Mouse (Mus musculus) hindbrain, embryonic 16.5 days (tissue): ENCODE data around the gene Tiam1. TPM values are rescaled to one million over a fixed set of nuclear protein-coding genes. Genes with fewer than 3 reads are reported as not detected.
A peak's percentile ranks its signal among the peaks of the same experiment; 100 is the strongest.
"Not testable (repeated sequence)": the region's sequence is repeated elsewhere in the genome, so short reads cannot be mapped to it uniquely, and the experiment has no call there.

Experiments used
- ATAC-seq: fragments of 200-750 bp; cut with Nextera tagmentation; 2 replicates; pipeline ENCODE4 v1.8.0; 2017; ENCODE audit warnings: moderate TSS enrichment, moderate library complexity
- H3K27ac ChIP-seq: fragments of 300-500 bp; sonication (generic); 2 replicates; pipeline ENCODE4 v1.5.1; 2014; ENCODE audit warnings: low read depth, mild to moderate bottlenecking, control low read depth, low read length, moderate library complexity
- H3K27me3 ChIP-seq: fragments of 300-500 bp; sonication (generic); replicated peaks from 2 replicates; pipeline ENCODE4 v1.6.1; 2014; ENCODE audit warnings: low read length; ENCODE audit not compliant: control insufficient read depth, insufficient read depth
- H3K36me3 ChIP-seq: fragments of 300-500 bp; sonication (generic); 2 replicates; pipeline ENCODE4 v1.6.1; 2014; ENCODE audit warnings: mild to moderate bottlenecking, low read length, moderate library complexity, mixed read lengths; ENCODE audit not compliant: control insufficient read depth, insufficient read depth
- H3K4me1 ChIP-seq: fragments of 300-500 bp; sonication (generic); 2 replicates; pipeline ENCODE4 v1.6.1; 2014; ENCODE audit warnings: low read depth, low read length; ENCODE audit not compliant: control insufficient read depth, insufficient read depth
- H3K4me2 ChIP-seq: fragments of 300-500 bp; sonication (generic); 2 replicates; pipeline ENCODE4 v1.6.1; 2014; ENCODE audit warnings: mild to moderate bottlenecking, low read length, control low read depth, moderate library complexity
- H3K4me3 ChIP-seq: fragments of 300-500 bp; sonication (generic); 2 replicates; pipeline ENCODE4 v1.5.1; 2014; ENCODE audit warnings: mild to moderate bottlenecking, low read length, control low read depth, moderate library complexity
- H3K9ac ChIP-seq: fragments of 300-500 bp; sonication (generic); 2 replicates; pipeline ENCODE4 v1.6.1; 2014; ENCODE audit warnings: low read depth, mild to moderate bottlenecking, control low read depth, low read length, moderate library complexity
- H3K9me3 ChIP-seq: fragments of 300-500 bp; sonication (generic); 2 replicates; pipeline ENCODE4 v1.6.1; 2014; ENCODE audit warnings: mild to moderate bottlenecking, low read length, moderate library complexity; ENCODE audit not compliant: control insufficient read depth
- WGBS: fragments of 180-500 bp; shearing (Covaris S2); extraction: QIAGEN DNeasy Blood & Tissue Kit; methylation state at CpG from one replicate; pipeline ENCODE4 v1.1.7; 2014; 5-methylcytosine and 5-hydroxymethylcytosine counted together
- polyA plus RNA-seq: library from polyadenylated mRNA; unstranded; fragments of >200 nt; fragmentation: Nextera tagmentation; extraction: Ambion mirVana; gene quantifications from 2 replicates; pipeline ENCODE4 v1.2.1, GENCODE M21; 2015

The Tiam1 gene
- polyA plus RNA-seq, 1 experiment from 2014 or later, result 16.6 TPM

- H3K36me3 ChIP-seq, result no peaks in the 10 kb centered on the region
- H3K4me2 ChIP-seq, result no peak overlapping the region
- H3K27ac ChIP-seq, result no peak overlapping the region
- 95% methylated on average over 13 of the region's 13 CpGs for WGBS
- H3K9ac ChIP-seq, result no peak overlapping the region
- ATAC-seq, result no peak
- H3K9me3 ChIP-seq, result no peaks in the 10 kb centered on the region
- H3K4me1 ChIP-seq, result no peaks in the 10 kb centered on the region; the same call in 1 of the 2 replicates
- no peak overlapping the region for H3K4me3 ChIP-seq
- no peaks in the 10 kb centered on the region for H3K27me3 ChIP-seq
Measured at GRCm38 (mm10) chr16:90090368-90090767, 53.2 kb downstream of the Tiam1 start.

GRCm38 (mm10) chr16:90087256-90087655 is 56.3 kb downstream of the Tiam1 start:
- 86% methylated on average over 5 of the region's 5 CpGs for WGBS
- no peaks in the 10 kb centered on the region for H3K9me3 ChIP-seq
- no peaks in the 10 kb centered on the region for H3K27me3 ChIP-seq
- ATAC-seq, result no peak
- H3K4me2 ChIP-seq, result no peak overlapping the region
- H3K4me3 ChIP-seq, result no peak overlapping the region
- no peak overlapping the region for H3K9ac ChIP-seq
- H3K36me3 ChIP-seq, result no peaks in the 10 kb centered on the region
- H3K4me1 ChIP-seq, result no peaks in the 10 kb centered on the region; the same call in none of the 2 replicates
- H3K27ac ChIP-seq, result no peak overlapping the region

- ATAC-seq, result 0 out of 2 replicates have a peak, but pooled peaks have one; percentile 15
- Histone ChIP-seq H3K27me3 (no peaks in the 10 kb centered on the region), H3K36me3 (no peaks in the 10 kb centered on the region), H3K9ac (no peak overlapping the region), H3K9me3 (no peaks in the 10 kb centered on the region), H3K4me2 (no peak overlapping the region), H3K27ac (no peak overlapping the region), H3K4me3 (no peak overlapping the region), H3K4me1 (no peaks in the 10 kb centered on the region; the same call in 1 of the 2 replicates)
- 80% methylated on average over 6 of the region's 6 CpGs for WGBS
Measured at GRCm38 (mm10) chr16:90086111-90086510, 57.5 kb downstream of the Tiam1 start.

GRCm38 (mm10) chr16:90085580-90085979 is 58.0 kb downstream of the Tiam1 start:
- Histone ChIP-seq H3K9me3 (no peaks in the 10 kb centered on the region), H3K4me2 (no peak overlapping the region), H3K36me3 (no peaks in the 10 kb centered on the region), H3K9ac (no peak overlapping the region), H3K27me3 (no peaks in the 10 kb centered on the region), H3K27ac (no peak overlapping the region), H3K4me1 (no peaks in the 10 kb centered on the region; the same call in 1 of the 2 replicates), H3K4me3 (no peak overlapping the region)
- WGBS, result 52% methylated on average over 14 of the region's 14 CpGs
- ATAC-seq, result no peak

- no peak overlapping the region for H3K4me2 ChIP-seq
- no peak overlapping the region for H3K27ac ChIP-seq
- 56% methylated on average over 1 of the region's 1 CpGs for WGBS
- no peak overlapping the region for H3K4me3 ChIP-seq
- H3K9ac ChIP-seq, result no peak overlapping the region
- H3K27me3 ChIP-seq, result no peaks in the 10 kb centered on the region
- no peaks in the 10 kb centered on the region; the same call in 1 of the 2 replicates for H3K4me1 ChIP-seq
- no peaks in the 10 kb centered on the region for H3K36me3 ChIP-seq
- no peaks in the 10 kb centered on the region for H3K9me3 ChIP-seq
- ATAC-seq, result peak; percentile 40; the same call in 1 of the 2 replicates
Measured at GRCm38 (mm10) chr16:90081125-90081524, 62.4 kb downstream of the Tiam1 start.

- 75% methylated on average over 11 of the region's 11 CpGs for WGBS
- Histone ChIP-seq H3K4me3 (no peak overlapping the region), H3K4me1 (peaks cover 4% of the 10 kb centered on the region), H3K27ac (no peak overlapping the region), H3K36me3 (no peaks in the 10 kb centered on the region), H3K9ac (no peak overlapping the region), H3K27me3 (no peaks in the 10 kb centered on the region), H3K4me2 (no peak overlapping the region), H3K9me3 (no peaks in the 10 kb centered on the region)
- ATAC-seq, result no peak
Measured at GRCm38 (mm10) chr16:90078806-90079381, 64.7 kb downstream of the Tiam1 start.

- no peaks in the 10 kb centered on the region for H3K27me3 ChIP-seq
- peak; percentile 50 for ATAC-seq
- no peak overlapping the region; the same call in 1 of the 2 replicates for H3K27ac ChIP-seq
- no peaks in the 10 kb centered on the region for H3K36me3 ChIP-seq
- WGBS, result 11% methylated on average over 7 of the region's 7 CpGs
- peak overlapping the region; percentile 36 for H3K4me2 ChIP-seq
- H3K9ac ChIP-seq, result no peak overlapping the region
- H3K4me3 ChIP-seq, result no peak overlapping the region
- H3K4me1 ChIP-seq, result peaks cover 26% of the 10 kb centered on the region
- no peaks in the 10 kb centered on the region for H3K9me3 ChIP-seq
Measured at GRCm38 (mm10) chr16:90073510-90073909, 70.1 kb downstream of the Tiam1 start.

GRCm38 (mm10) chr16:90072651-90073050 is 70.9 kb downstream of the Tiam1 start:
- no peaks in the 10 kb centered on the region for H3K9me3 ChIP-seq
- no peak overlapping the region; the same call in 1 of the 2 replicates for H3K9ac ChIP-seq
- H3K27ac ChIP-seq, result no peak overlapping the region; the same call in 1 of the 2 replicates
- no peaks in the 10 kb centered on the region for H3K27me3 ChIP-seq
- no peaks in the 10 kb centered on the region for H3K36me3 ChIP-seq
- H3K4me1 ChIP-seq, result peaks cover 26% of the 10 kb centered on the region
- WGBS, result 5% methylated on average over 15 of the region's 15 CpGs
- H3K4me2 ChIP-seq, result peak overlapping the region; percentile 36
- ATAC-seq, result peak; percentile 28; the same call in 1 of the 2 replicates
- no peak overlapping the region for H3K4me3 ChIP-seq

- H3K36me3 ChIP-seq, H3K27me3 ChIP-seq, H3K9ac ChIP-seq, H3K9me3 ChIP-seq, H3K4me3 ChIP-seq, H3K27ac ChIP-seq, H3K4me2 ChIP-seq: not testable (repeated sequence)
- H3K4me1 ChIP-seq, result peaks cover 26% of the 10 kb centered on the region
- peak; percentile 79 for ATAC-seq
Measured at GRCm38 (mm10) chr16:90071125-90071524, 72.4 kb downstream of the Tiam1 start.
